Mouse (Mus musculus) midbrain, embryonic 14.5 days (tissue): ENCODE data around the gene Fnip2. TPM values are rescaled to one million over a fixed set of nuclear protein-coding genes. Genes with fewer than 3 reads are reported as not detected.

ENCODE experiments used
- ATAC-seq: fragments of 200-750 bp; cut with Nextera tagmentation; 2 replicates; pipeline ENCODE4 v1.8.0; 2017; ENCODE audit warnings: moderate number of reproducible peaks, moderate library complexity; ENCODE audit not compliant: low FRiP score, low TSS enrichment
- DNase-seq: peaks from one replicate; pipeline ENCODE4 v3.0.0-alpha.2; 2015
- H3K27ac ChIP-seq: fragments of 300-500 bp; sonication (generic); replicated peaks from 2 replicates; pipeline ENCODE4 v1.5.1; 2014; ENCODE audit warnings: mild to moderate bottlenecking, low read depth, low read length, moderate library complexity
- H3K27me3 ChIP-seq: fragments of 300-500 bp; sonication (generic); 2 replicates; pipeline ENCODE4 v1.6.1; 2014; ENCODE audit warnings: low read length, control low read depth, mixed read lengths; ENCODE audit not compliant: control insufficient read depth, insufficient read depth
- H3K36me3 ChIP-seq: fragments of 300-500 bp; sonication (generic); 2 replicates; pipeline ENCODE4 v1.6.1; 2014; ENCODE audit warnings: low read length, control low read depth; ENCODE audit not compliant: control insufficient read depth, insufficient read depth
- H3K4me1 ChIP-seq: fragments of 300-500 bp; sonication (generic); 2 replicates; pipeline ENCODE4 v1.6.1; 2014; ENCODE audit warnings: mild to moderate bottlenecking, antibody characterized with exemption, low read length, control low read depth; ENCODE audit not compliant: control insufficient read depth, insufficient read depth
- H3K4me2 ChIP-seq: fragments of 300-500 bp; sonication (generic); 2 replicates; pipeline ENCODE4 v1.6.1; 2014; ENCODE audit warnings: mild to moderate bottlenecking, low read length, moderate library complexity
- H3K4me3 ChIP-seq: fragments of 300-500 bp; sonication (generic); replicated peaks from 2 replicates; pipeline ENCODE4 v1.5.1; 2014; ENCODE audit warnings: low read depth, low read length
- H3K9ac ChIP-seq: fragments of 300-500 bp; sonication (generic); replicated peaks from 2 replicates; pipeline ENCODE4 v1.6.1; 2014; ENCODE audit warnings: mild to moderate bottlenecking, low read length, moderate library complexity
- H3K9me3 ChIP-seq: fragments of 300-500 bp; sonication (generic); 2 replicates; pipeline ENCODE4 v1.6.1; 2016; ENCODE audit warnings: low read length, control low read depth, mixed read lengths; ENCODE audit not compliant: control insufficient read depth
- WGBS: fragments of 180-500 bp; shearing (Covaris S2); extraction: QIAGEN DNeasy Blood & Tissue Kit; methylation state at CpG from one replicate; pipeline ENCODE4 v1.1.7; 2014; 5-methylcytosine and 5-hydroxymethylcytosine counted together
- polyA plus RNA-seq: library from polyadenylated mRNA; unstranded; fragments of >200 nt; fragmentation: Nextera tagmentation; extraction: Ambion mirVana; gene quantifications from 2 replicates; pipeline ENCODE4 v1.2.1, GENCODE M21; 2014

Fnip2 gene
- polyA plus RNA-seq, 1 experiment from 2014 or later: 7.7 TPM

- DNase-seq (no peak), ATAC-seq (no peak)
- H3K36me3 ChIP-seq: no peaks in the 10 kb centered on the region
- H3K4me2 ChIP-seq: no peak overlapping the region
- no peak overlapping the region for H3K4me3 ChIP-seq
- WGBS: 54% methylated on average over 2 of the region's 2 CpGs
- H3K4me1 ChIP-seq: 0 out of 2 replicates have a peak, but pooled peaks cover 11% of the 10 kb centered on the region
- no peak overlapping the region for H3K27ac ChIP-seq
- H3K9me3 ChIP-seq: no peaks in the 10 kb centered on the region
- no peaks in the 10 kb centered on the region for H3K27me3 ChIP-seq
- no peak overlapping the region for H3K9ac ChIP-seq
These were observed 155.9 kb downstream of the Fnip2 start for GRCm38 (mm10) chr3:79411666-79412065.

- Histone ChIP-seq H3K27ac (no peak overlapping the region), H3K9ac (no peak overlapping the region), H3K4me2 (no peak overlapping the region), H3K4me3 (no peak overlapping the region), H3K36me3 (no peaks in the 10 kb centered on the region), H3K27me3 (no peaks in the 10 kb centered on the region), H3K9me3 (no peaks in the 10 kb centered on the region), H3K4me1 (0 out of 2 replicates have a peak, but pooled peaks cover 6% of the 10 kb centered on the region)
- WGBS: 28% methylated on average over 5 of the region's 5 CpGs
- ATAC-seq (no peak), DNase-seq (peak; percentile 29)
These were observed 157.0 kb downstream of the Fnip2 start for GRCm38 (mm10) chr3:79410629-79410995.

- peak; percentile 58 for ATAC-seq
- Histone ChIP-seq H3K9me3 (no peaks in the 10 kb centered on the region), H3K4me1 (0 out of 2 replicates have a peak, but pooled peaks cover 6% of the 10 kb centered on the region), H3K4me3 (no peak overlapping the region), H3K9ac (no peak overlapping the region), H3K36me3 (no peaks in the 10 kb centered on the region), H3K27me3 (no peaks in the 10 kb centered on the region), H3K4me2 (no peak overlapping the region), H3K27ac (no peak overlapping the region)
- WGBS: 25% methylated on average over 10 of the region's 10 CpGs
- DNase-seq: peak; percentile 73
These were observed 157.5 kb downstream of the Fnip2 start for GRCm38 (mm10) chr3:79409927-79410628.

- Histone ChIP-seq H3K36me3 (no peaks in the 10 kb centered on the region), H3K27me3 (no peaks in the 10 kb centered on the region), H3K4me3 (no peak overlapping the region), H3K27ac (no peak overlapping the region), H3K4me2 (no peak overlapping the region), H3K9ac (no peak overlapping the region), H3K9me3 (no peaks in the 10 kb centered on the region), H3K4me1 (0 out of 2 replicates have a peak, but pooled peaks cover 6% of the 10 kb centered on the region)
- ATAC-seq (no peak), DNase-seq (no peak)
- 50% methylated on average over 4 of the region's 4 CpGs for WGBS
These were observed 159.1 kb downstream of the Fnip2 start for GRCm38 (mm10) chr3:79408546-79408945.

Other genes with a start within 250 kb of the Fnip2 start
- 0.34 TPM in 1 of 2 replicates, not detected in the other for gene Gm17359, start 231.1 kb downstream of the Fnip2 start, polyA plus RNA-seq
- 126 and 157 TPM in 2 replicates for gene Ppid, start 23.5 kb upstream of the Fnip2 start, polyA plus RNA-seq
- gene 4930579G24Rik, start 61.3 kb upstream of the Fnip2 start, polyA plus RNA-seq: 6.1 and 7.3 TPM in 2 replicates
- gene Etfdh, start 61.7 kb upstream of the Fnip2 start, polyA plus RNA-seq: 35.8 and 44.7 TPM in 2 replicates
- gene Rxfp1, start 170.1 kb upstream of the Fnip2 start, polyA plus RNA-seq: not detected in 2 replicates